Mouse (Mus musculus) midbrain, postnatal 0 days (tissue): ENCODE measurements around the gene Dip2b. TPM values are rescaled to one million over a fixed set of nuclear protein-coding genes. Genes with fewer than 3 reads are reported as not detected.
A peak's percentile ranks its signal among the peaks of the same experiment; 100 is the strongest.

ENCODE experiments used
- ATAC-seq: fragments of 200-750 bp; cut with Nextera tagmentation; 2 replicates; pipeline ENCODE4 v1.8.0; 2017; ENCODE audit warnings: moderate number of reproducible peaks, mild to moderate bottlenecking, moderate TSS enrichment, moderate library complexity; ENCODE audit not compliant: low FRiP score
- DNase-seq: peaks from one replicate; pipeline ENCODE4 v3.0.0-alpha.2; 2015; ENCODE audit warnings: low spot score
- H3K27ac ChIP-seq: fragments of 300-500 bp; sonication (generic); 2 replicates; pipeline ENCODE4 v1.5.1; 2014; ENCODE audit warnings: low read depth, mild to moderate bottlenecking, low read length, mixed read lengths
- H3K27me3 ChIP-seq: fragments of 300-500 bp; sonication (generic); 2 replicates; pipeline ENCODE4 v1.6.1; 2014; ENCODE audit warnings: low read length, control low read depth, mixed read lengths; ENCODE audit not compliant: insufficient read depth
- H3K36me3 ChIP-seq: fragments of 300-500 bp; sonication (generic); 2 replicates; pipeline ENCODE4 v1.6.1; 2014; ENCODE audit warnings: low read length, control low read depth, mixed read lengths; ENCODE audit not compliant: insufficient read depth
- H3K4me1 ChIP-seq: fragments of 300-500 bp; sonication (generic); 2 replicates; pipeline ENCODE4 v1.6.1; 2014; ENCODE audit warnings: mild to moderate bottlenecking, control low read depth, antibody characterized with exemption, low read length, mixed read lengths; ENCODE audit not compliant: insufficient read depth
- H3K4me2 ChIP-seq: fragments of 300-500 bp; sonication (generic); 2 replicates; pipeline ENCODE4 v1.6.1; 2014; ENCODE audit warnings: low read depth, mild to moderate bottlenecking, low read length, mixed read lengths; ENCODE audit not compliant: poor library complexity, severe bottlenecking
- H3K4me3 ChIP-seq: fragments of 300-500 bp; sonication (generic); 2 replicates; pipeline ENCODE4 v1.5.1; 2014; ENCODE audit warnings: low read depth, mild to moderate bottlenecking, low read length, moderate library complexity
- H3K9ac ChIP-seq: fragments of 300-500 bp; sonication (generic); replicated peaks from 2 replicates; pipeline ENCODE4 v1.6.1; 2014; ENCODE audit warnings: mild to moderate bottlenecking, low read length, moderate library complexity, mixed read lengths; ENCODE audit not compliant: poor library complexity, severe bottlenecking
- H3K9me3 ChIP-seq: fragments of 300-500 bp; sonication (generic); 2 replicates; pipeline ENCODE4 v1.6.1; 2016; ENCODE audit warnings: low read length, control low read depth
- CTCF ChIP-seq: IDR thresholded peaks from 2 replicates; pipeline ENCODE4 v1.5.1; 2016; ENCODE audit warnings: antibody characterized with exemption, mild to moderate bottlenecking
- WGBS: fragments of 180-500 bp; shearing (Covaris S2); extraction: QIAGEN DNeasy Blood & Tissue Kit; methylation state at CpG from one replicate; pipeline ENCODE4 v1.1.7; 2014; 5-methylcytosine and 5-hydroxymethylcytosine counted together
- polyA plus RNA-seq: library from polyadenylated mRNA; unstranded; fragments of >200 nt; fragmentation: Nextera tagmentation; extraction: Ambion mirVana; gene quantifications from 2 replicates; pipeline ENCODE4 v1.2.1, GENCODE M21; 2015
- total RNA-seq: library from RNA; depleted of rRNA; stranded (reverse); fragments of >200 nt; gene quantifications from 2 replicates; pipeline ENCODE4 v1.2.3, GENCODE M21; 2014

The Dip2b gene
- total and polyA plus RNA-seq, 2 experiments from 2014 or later = 10.5 to 44.8 TPM

GRCm38 (mm10) chr15:100119225-100119788 is 80.8 kb downstream of the Dip2b start:
- H3K4me2 ChIP-seq = no peak overlapping the region
- H3K4me3 ChIP-seq = no peak overlapping the region
- DNase-seq = no peak
- H3K9me3 ChIP-seq = no peaks in the 10 kb centered on the region
- no peaks in the 10 kb centered on the region for H3K27me3 ChIP-seq
- H3K4me1 ChIP-seq = no peaks in the 10 kb centered on the region
- TF ChIP-seq CTCF = no peak
- H3K36me3 ChIP-seq = peaks cover 3% of the 10 kb centered on the region; the same call in 1 of the 2 replicates
- ATAC-seq = no peak
- WGBS = 91% methylated on average over 6 of the region's 6 CpGs
- H3K27ac ChIP-seq = no peak overlapping the region
- no peak overlapping the region for H3K9ac ChIP-seq

GRCm38 (mm10) chr15:100121437-100121836 is 83.0 kb downstream of the Dip2b start:
- Histone ChIP-seq H3K4me2 (no peak overlapping the region), H3K36me3 (peaks cover 2% of the 10 kb centered on the region; the same call in 1 of the 2 replicates), H3K4me1 (no peaks in the 10 kb centered on the region), H3K27me3 (no peaks in the 10 kb centered on the region), H3K4me3 (no peak overlapping the region), H3K9ac (no peak overlapping the region), H3K9me3 (no peaks in the 10 kb centered on the region), H3K27ac (no peak overlapping the region)
- no peak for TF ChIP-seq CTCF
- ATAC-seq (no peak), DNase-seq (no peak)
- WGBS = 91% methylated on average over 6 of the region's 6 CpGs

GRCm38 (mm10) chr15:100123867-100124266 is 85.4 kb downstream of the Dip2b start:
- Histone ChIP-seq H3K27ac (no peak overlapping the region), H3K36me3 (no peaks in the 10 kb centered on the region), H3K4me1 (no peaks in the 10 kb centered on the region), H3K27me3 (no peaks in the 10 kb centered on the region), H3K9ac (no peak overlapping the region), H3K9me3 (no peaks in the 10 kb centered on the region), H3K4me2 (no peak overlapping the region), H3K4me3 (no peak overlapping the region)
- TF ChIP-seq CTCF = no peak
- DNase-seq (no peak), ATAC-seq (no peak)
- WGBS = 74% methylated on average over 5 of the region's 5 CpGs

GRCm38 (mm10) chr15:100125245-100125644 is 86.8 kb downstream of the Dip2b start:
- Histone ChIP-seq H3K36me3 (no peaks in the 10 kb centered on the region), H3K4me2 (no peak overlapping the region), H3K4me1 (0 out of 2 replicates have a peak, but pooled peaks cover 3% of the 10 kb centered on the region), H3K9ac (no peak overlapping the region), H3K27ac (no peak overlapping the region), H3K4me3 (no peak overlapping the region), H3K27me3 (no peaks in the 10 kb centered on the region), H3K9me3 (no peaks in the 10 kb centered on the region)
- no peak for TF ChIP-seq CTCF
- 82% methylated on average over 6 of the region's 6 CpGs for WGBS
- ATAC-seq = no peak
- no peak for DNase-seq

- Histone ChIP-seq H3K27me3 (no peaks in the 10 kb centered on the region), H3K4me1 (0 out of 2 replicates have a peak, but pooled peaks cover 3% of the 10 kb centered on the region), H3K9ac (no peak overlapping the region), H3K4me3 (no peak overlapping the region), H3K4me2 (no peak overlapping the region), H3K27ac (0 out of 2 replicates have a peak overlapping the region, but pooled peaks have one; percentile 26), H3K36me3 (no peaks in the 10 kb centered on the region), H3K9me3 (no peaks in the 10 kb centered on the region)
- TF ChIP-seq CTCF = peak; percentile 96
- 7% methylated on average over 11 of the region's 11 CpGs for WGBS
- DNase-seq (peak; percentile 90), ATAC-seq (peak; percentile 77; the same call in 1 of the 2 replicates)
Observed at GRCm38 (mm10) chr15:100126456-100127107, 88.1 kb downstream of the Dip2b start.

- no peak overlapping the region for H3K4me3 ChIP-seq
Observed at GRCm38 (mm10) chr15:100129151-100129790, 90.8 kb downstream of the Dip2b start.

More at GRCm38 (mm10) chr15:100129151-100129790, 90.8 kb downstream of the Dip2b start:
- Histone ChIP-seq H3K4me2 (no peak overlapping the region), H3K4me1 (0 out of 2 replicates have a peak, but pooled peaks cover 3% of the 10 kb centered on the region), H3K9me3 (no peaks in the 10 kb centered on the region), H3K9ac (no peak overlapping the region), H3K36me3 (no peaks in the 10 kb centered on the region), H3K27ac (no peak overlapping the region), H3K27me3 (no peaks in the 10 kb centered on the region)
- 37% methylated on average over 7 of the region's 7 CpGs for WGBS
- DNase-seq (no peak), ATAC-seq (no peak)
- TF ChIP-seq CTCF = no peak
